Mouse (Mus musculus): ENCODE results near the gene Myadm.

DNA sequence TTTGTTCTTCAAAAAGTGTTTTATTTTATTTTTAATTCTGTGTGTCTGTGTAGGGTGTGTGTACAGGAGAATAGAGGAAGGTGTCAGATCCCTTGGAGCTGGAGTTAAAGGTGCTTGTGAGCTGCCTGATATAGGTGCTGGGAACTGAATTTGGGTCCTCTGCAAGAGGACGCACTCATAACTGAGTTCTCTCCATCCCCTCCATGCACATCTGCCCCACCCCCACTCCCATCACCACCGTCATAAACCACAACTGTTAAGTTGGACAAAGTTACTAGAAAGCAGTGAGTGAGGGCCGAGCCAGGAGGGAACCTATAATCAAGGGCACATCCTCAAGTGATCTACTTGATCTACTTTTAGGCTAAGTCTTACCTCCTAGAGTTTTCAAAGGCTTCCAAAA lies 55.0 kb downstream of the Myadm start:
- TF ChIP-seq CTCF (IDR thresholded peaks at IDR 0.05; ENCODE audit: borderline replicate concordance, extremely low read depth, insufficient read depth, insufficient read length) (no peak), POLR2A (IDR thresholded peaks at IDR 0.05; ENCODE audit: borderline replicate concordance, extremely low read depth, insufficient read depth, insufficient read length, poor library complexity, severe bottlenecking) (no peak)
